Mouse (Mus musculus): ENCODE data around the gene Zcchc13. TPM values are rescaled to one million over a fixed set of nuclear protein-coding genes. Genes with fewer than 3 reads are reported as not detected.

Zcchc13 gene
- total RNA-seq, 1 experiment = not detected

DNA sequence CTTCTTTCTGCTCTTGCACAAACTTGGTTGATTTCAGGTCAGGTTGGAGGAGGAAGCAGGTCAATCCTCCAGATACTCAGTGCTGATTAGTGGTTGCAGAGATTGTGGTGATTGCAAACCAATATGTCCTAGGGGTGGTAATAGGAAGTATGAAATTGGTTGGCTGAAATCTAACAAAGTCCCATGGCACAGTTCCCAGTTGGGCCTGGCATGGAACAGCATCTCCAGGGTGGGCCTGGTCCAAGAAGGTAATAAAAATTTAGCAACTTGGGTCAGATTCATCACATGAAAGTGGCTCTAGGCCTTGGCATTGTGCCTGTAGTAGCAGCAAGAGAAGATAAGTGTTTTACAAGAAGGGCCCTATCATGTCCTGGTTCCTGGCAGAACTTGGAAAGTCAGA, 39.9 kb downstream of the Zcchc13 start:
- Histone ChIP-seq H3K9ac (ENCODE audit: insufficient read depth, low read depth, low read length, poor library complexity, severe bottlenecking) (no peak overlapping the region), H3K27ac (ENCODE audit: insufficient read depth, low read depth, low read length, poor library complexity, severe bottlenecking) (no peak overlapping the region), H3K4me3 (ENCODE audit: insufficient read depth in 1 of 2, low read depth in 1 of 2, low read length in 2 of 2, poor library complexity in 1 of 2, severe bottlenecking in 1 of 2) (no peak overlapping the region), H3K9me3 (ENCODE audit: control insufficient read depth, insufficient read depth, low read depth, low read length) (no peaks in the 10 kb centered on the region), H3K36me3 (ENCODE audit: control insufficient read depth, insufficient read depth, low read length, poor library complexity, severe bottlenecking) (no peaks in the 10 kb centered on the region), H3K4me1 (ENCODE audit: control insufficient read depth in 2 of 2, insufficient read depth in 2 of 2, low read length in 2 of 2, poor library complexity in 1 of 2) (no peaks in the 10 kb centered on the region)
- in situ Hi-C loops (cut with MboI; ENCODE audit: low sequenced_read_pairs in 2 of 2, unreplicated experiment in 2 of 2) = no loop called here
- TF ChIP-seq HCFC1 (IDR thresholded peaks at IDR 0.05; ENCODE audit: borderline replicate concordance, insufficient read depth, low read length) (no peak), MAFK (IDR thresholded peaks at IDR 0.05; ENCODE audit: insufficient read depth, low read depth, low read length) (no peak), ZNF384 (IDR thresholded peaks at IDR 0.05; ENCODE audit: low read depth, low read length) (no peak), CHD2 (IDR thresholded peaks at IDR 0.05; ENCODE audit: low read depth, low read length) (no peak)
- no peak for DNase-seq (ENCODE audit: low read depth, low spot score)

DNA sequence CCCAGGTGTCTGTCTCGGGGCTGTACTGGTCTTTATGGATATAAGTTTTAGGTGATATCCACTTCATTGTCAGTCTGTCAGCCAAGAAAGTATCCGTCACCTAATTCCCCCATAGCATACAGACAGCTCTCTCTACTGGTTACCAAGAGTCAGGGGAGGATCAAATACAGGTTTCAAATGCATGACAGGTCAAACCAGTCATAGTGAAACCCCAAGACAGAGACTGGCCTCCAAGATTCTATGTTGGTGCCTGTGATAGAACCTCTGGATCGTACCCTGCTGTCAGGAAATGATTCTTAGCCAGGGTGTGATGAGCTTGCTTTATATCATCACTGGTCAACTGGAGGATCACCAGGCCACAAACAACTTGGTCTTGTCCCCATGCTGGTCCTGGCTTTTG, 43.4 kb downstream of the Zcchc13 start:
- TF ChIP-seq CHD2 (IDR thresholded peaks at IDR 0.05; ENCODE audit: low read depth, low read length) (no peak), MAFK (IDR thresholded peaks at IDR 0.05; ENCODE audit: insufficient read depth, low read depth, low read length) (no peak), ZC3H11A (IDR thresholded peaks at IDR 0.05; ENCODE audit: borderline replicate concordance, low read depth, low read length) (no peak), HCFC1 (IDR thresholded peaks at IDR 0.05; ENCODE audit: borderline replicate concordance, insufficient read depth, low read length) (no peak), ZNF384 (IDR thresholded peaks at IDR 0.05; ENCODE audit: low read depth, low read length) (no peak)
- no peaks in the 10 kb centered on the region for H3K36me3 ChIP-seq (ENCODE audit: control insufficient read depth, insufficient read depth, low read length, poor library complexity, severe bottlenecking)
- no peaks in the 10 kb centered on the region for H3K4me1 ChIP-seq (ENCODE audit: control insufficient read depth in 2 of 2, insufficient read depth in 2 of 2, low read length in 2 of 2, poor library complexity in 1 of 2)
- in situ Hi-C loops (cut with MboI; ENCODE audit: low sequenced_read_pairs in 2 of 2, unreplicated experiment in 2 of 2) = no loop called here
- H3K9me3 ChIP-seq (ENCODE audit: control insufficient read depth, insufficient read depth, low read depth, low read length) = no peaks in the 10 kb centered on the region
- H3K9ac ChIP-seq (ENCODE audit: insufficient read depth, low read depth, low read length, poor library complexity, severe bottlenecking) = no peak overlapping the region
- no peak overlapping the region for H3K27ac ChIP-seq (ENCODE audit: insufficient read depth, low read depth, low read length, poor library complexity, severe bottlenecking)
- no peak for DNase-seq (ENCODE audit: low read depth, low spot score)
- no peak overlapping the region for H3K4me3 ChIP-seq (ENCODE audit: insufficient read depth in 1 of 2, low read depth in 1 of 2, low read length in 2 of 2, poor library complexity in 1 of 2, severe bottlenecking in 1 of 2)

DNA sequence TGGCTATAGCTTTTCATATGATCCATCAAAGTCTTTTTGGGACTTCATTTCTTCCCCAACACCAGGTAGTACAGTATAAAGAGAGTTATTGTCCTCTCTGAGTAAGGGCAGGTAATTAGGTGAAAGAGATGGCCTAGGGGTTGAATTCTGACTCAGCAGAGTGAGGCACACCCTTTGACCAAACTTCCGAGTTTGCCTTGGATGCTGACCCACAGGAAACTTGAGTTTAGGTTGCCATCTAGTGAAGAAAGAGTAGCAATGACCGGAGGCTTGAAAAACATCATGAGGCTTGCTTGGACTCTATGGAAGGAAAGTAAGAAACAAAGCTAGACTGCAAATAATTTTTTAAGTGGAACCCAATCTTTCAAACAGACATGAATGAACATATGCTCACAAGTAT, 44.3 kb downstream of the Zcchc13 start:
- Histone ChIP-seq H3K9me3 (ENCODE audit: control insufficient read depth, insufficient read depth, low read depth, low read length) (no peaks in the 10 kb centered on the region), H3K9ac (ENCODE audit: insufficient read depth, low read depth, low read length, poor library complexity, severe bottlenecking) (no peak overlapping the region), H3K4me3 (ENCODE audit: insufficient read depth in 1 of 2, low read depth in 1 of 2, low read length in 2 of 2, poor library complexity in 1 of 2, severe bottlenecking in 1 of 2) (no peak overlapping the region), H3K27ac (ENCODE audit: insufficient read depth, low read depth, low read length, poor library complexity, severe bottlenecking) (no peak overlapping the region), H3K4me1 (ENCODE audit: control insufficient read depth in 2 of 2, insufficient read depth in 2 of 2, low read length in 2 of 2, poor library complexity in 1 of 2) (no peaks in the 10 kb centered on the region), H3K36me3 (ENCODE audit: control insufficient read depth, insufficient read depth, low read length, poor library complexity, severe bottlenecking) (no peaks in the 10 kb centered on the region)
- TF ChIP-seq ZNF384 (IDR thresholded peaks at IDR 0.05; ENCODE audit: low read depth, low read length) (no peak), ZC3H11A (IDR thresholded peaks at IDR 0.05; ENCODE audit: borderline replicate concordance, low read depth, low read length) (peak; percentile 36; the same call in 1 of the 2 replicates), MAFK (IDR thresholded peaks at IDR 0.05; ENCODE audit: insufficient read depth, low read depth, low read length) (peak; percentile 58; the same call in 1 of the 2 replicates), HCFC1 (IDR thresholded peaks at IDR 0.05; ENCODE audit: borderline replicate concordance, insufficient read depth, low read length) (no peak)
- in situ Hi-C loops (cut with MboI; ENCODE audit: low sequenced_read_pairs in 2 of 2, unreplicated experiment in 2 of 2) = no loop called here
- DNase-seq (ENCODE audit: low read depth, low spot score) = no peak

Other genes with a start within 250 kb of the Zcchc13 start
- 3.0 and 4.3 TPM in 2 replicates for gene Tsx, start 216.1 kb upstream of the Zcchc13 start, total RNA-seq (2012; rRNA removed)
- gene Gm26992, start 208.6 kb upstream of the Zcchc13 start, total RNA-seq (2012; rRNA removed) = not detected in 2 replicates
- gene Slc16a2, start 191.4 kb downstream of the Zcchc13 start, total RNA-seq (2012; rRNA removed) = 1.5 and 2.2 TPM in 2 replicates

All from ES-E14 (cell line).